9 mouse cellular contexts compared by ENCODE assay signal in the genomic region with DNA sequence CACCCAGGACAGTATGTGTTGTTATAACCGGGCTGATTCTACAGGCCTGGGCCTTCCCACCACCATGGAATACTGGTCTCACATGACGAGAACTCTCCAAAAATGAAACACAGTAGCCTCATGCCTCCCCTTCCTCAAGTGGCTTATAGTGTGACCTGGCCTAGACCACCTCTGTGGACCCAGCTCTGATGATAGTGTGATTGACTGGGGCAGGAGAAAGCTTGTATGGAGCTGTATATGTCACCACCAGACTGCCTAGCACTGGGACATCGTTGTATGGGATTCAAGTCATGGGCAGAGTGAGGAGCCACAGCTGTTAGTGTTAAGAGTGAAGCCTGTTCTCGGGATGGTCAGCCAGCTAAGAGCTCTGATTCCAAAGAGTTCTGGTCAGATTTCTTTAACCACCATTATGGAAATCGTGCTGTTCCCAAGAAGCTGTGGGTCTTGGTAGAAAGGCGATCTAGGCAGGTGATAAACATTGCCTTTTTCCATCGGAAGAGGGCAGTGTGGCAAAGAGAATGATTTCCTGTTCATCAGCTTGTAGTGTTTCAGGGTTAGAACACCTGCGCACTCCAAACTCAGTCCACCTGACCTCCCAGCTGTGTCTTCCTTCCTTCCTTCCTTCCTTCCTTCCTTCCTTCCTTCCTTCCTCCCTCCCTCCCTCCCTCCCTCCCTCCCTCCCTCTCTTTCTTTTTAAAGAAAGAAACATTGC. TPM values are rescaled to one million over a fixed set of nuclear protein-coding genes. Genes with fewer than 3 reads are reported as not detected.
A peak's percentile ranks its signal among the peaks of the same experiment; 100 is the strongest.
DNase-seq lines count a peak whose midpoint lies in the region; TF ChIP-seq lines count a peak whose summit lies in the region.
"Had no signal": no experiment of that assay in that cellular context is flagged by ENCODE, and none has a peak within 500 bp of the region (broad histone marks: within the 10 kb centered on the region; RNA-seq: fewer than 3 reads in every experiment).

No protein-coding gene starts in this region.

- no peak overlapping the region for H3K27ac ChIP-seq in layer of hippocampus, adult 2 months
- H3K27ac ChIP-seq in ES-Bruce4 (ENCODE audit: insufficient read depth, low read length) = no peak overlapping the region
- H3K27ac ChIP-seq in bone marrow macrophage, adult 2 months (ENCODE audit: insufficient read depth, low read depth, low read length) = no peak overlapping the region
- H3K27ac ChIP-seq: heart, embryonic 13.5 days had no signal

- H3K27me3 ChIP-seq in ES-Bruce4 (ENCODE audit: control insufficient read depth, insufficient read depth, low read length, poor library complexity, severe bottlenecking) = no peaks in the 10 kb centered on the region
- H3K27me3 ChIP-seq: heart, embryonic 13.5 days had no signal

- no peaks in the 10 kb centered on the region for H3K4me1 ChIP-seq in ES-Bruce4 (ENCODE audit: control insufficient read depth, insufficient read depth, low read length)
- peaks cover 5% of the 10 kb centered on the region; the same call in 1 of the 2 replicates for H3K4me1 ChIP-seq in bone marrow macrophage, adult 2 months (ENCODE audit: control insufficient read depth, insufficient read depth, low read length)

- no peaks in the 10 kb centered on the region for H3K9me3 ChIP-seq in ES-Bruce4 (replicated peaks; ENCODE audit: control insufficient read depth, insufficient read depth, low read length, poor library complexity, severe bottlenecking)
- H3K9me3 ChIP-seq: heart, embryonic 13.5 days had no signal

- H3K9ac ChIP-seq in ES-Bruce4 (ENCODE audit: low read depth, poor library complexity, severe bottlenecking) = no peak overlapping the region
- H3K9ac ChIP-seq: heart, embryonic 13.5 days had no signal

- no peak overlapping the region for H3K4me3 ChIP-seq in layer of hippocampus, adult 2 months
- H3K4me3 ChIP-seq in ES-Bruce4 (ENCODE audit: low read depth, low read length) = no peak overlapping the region
- no peak overlapping the region for H3K4me3 ChIP-seq in bone marrow macrophage, adult 2 months (ENCODE audit: insufficient read depth, low read length)
- H3K4me3 ChIP-seq: heart, embryonic 13.5 days had no signal

- peak in 1 of 2 experiments; percentile 30 for DNase-seq in layer of hippocampus, adult 2 months (ENCODE audit: low spot score in 2 of 2)
- no peak for DNase-seq in layer of hippocampus, postnatal 14 days (ENCODE audit: low spot score in 2 of 2)
- peak; percentile 83 for DNase-seq in induced T-regulatory cell, adult 2 months (ENCODE audit: low read depth)
- DNase-seq in retina, postnatal 1 day = peak; percentile 63
- DNase-seq in gastrocnemius, adult 18-20 months (ENCODE audit: low spot score) = no peak
- DNase-seq in gastrocnemius, postnatal 36 days = no peak

- peak; percentile 72 for TF ChIP-seq CTCF in layer of hippocampus, adult 2 months (conservative IDR thresholded peaks at IDR 0.05)
- TF ChIP-seq CTCF in ES-Bruce4 (IDR thresholded peaks at IDR 0.05; ENCODE audit: low read depth, low read length) = peak; percentile 15
- TF ChIP-seq CTCF in bone marrow macrophage, adult 2 months (IDR thresholded peaks at IDR 0.05; ENCODE audit: low read depth, low read length) = peak; percentile 21; the same call in 1 of the 2 replicates

- TF ChIP-seq POLR2A in ES-Bruce4 (IDR thresholded peaks at IDR 0.05; ENCODE audit: insufficient read depth, low read length) = no peak
- no peak for TF ChIP-seq POLR2A in bone marrow macrophage, adult 2 months (IDR thresholded peaks at IDR 0.05; ENCODE audit: borderline replicate concordance, low read depth, low read length)

- intact Hi-C loops in gastrocnemius, postnatal 36 days (cut with DNase I) = loop anchor here (2.0 to 10.0 kb wide), 2 partner anchors 95 to 267 kb away; no protein-coding TSS in a partner anchor

- no peaks in the 10 kb centered on the region for H3K36me3 ChIP-seq in ES-Bruce4 (ENCODE audit: control insufficient read depth, insufficient read depth, low read length, poor library complexity, severe bottlenecking)
- H3K36me3 ChIP-seq: heart, embryonic 13.5 days had no signal

- no peak for TF ChIP-seq EP300 in ES-Bruce4 (IDR thresholded peaks at IDR 0.05; ENCODE audit: insufficient read depth, low read depth, low read length)

RNA-seq across cellular contexts. Expression of gene Clec3b, which starts 7.5 kb away (rescaled TPM):
- total RNA-seq in layer of hippocampus, adult 2 months (2021) = 1 to 10 TPM; 2.2 to 4.3 TPM
- 1 to 10 TPM; 4.1 to 6.7 TPM for total RNA-seq in layer of hippocampus, postnatal 14 days (2021)
- polyA plus RNA-seq in ES-Bruce4 (2011; ENCODE audit: insufficient read depth, insufficient read length, low read depth, missing spikeins) = not detected in 2 replicates
- not detected in 2 replicates for polyA plus RNA-seq in bone marrow macrophage, adult 2 months (2012; ENCODE audit: insufficient read depth, insufficient read length, missing spikeins)
- 10 to 100 TPM; 39.9 to 42.7 TPM for total RNA-seq in gastrocnemius, adult 18-20 months (2021)
- 10 to 100 TPM; 36.8 to 42.0 TPM for total RNA-seq in gastrocnemius, postnatal 36 days (2021)

RNA-seq across cellular contexts. Expression of gene Exosc7, which starts 45.3 kb away (rescaled TPM):
- total RNA-seq in layer of hippocampus, adult 2 months (2021) = 10 to 100 TPM; 40.1 to 40.9 TPM
- 10 to 100 TPM; 35.8 to 38.0 TPM for total RNA-seq in layer of hippocampus, postnatal 14 days (2021)
- polyA plus RNA-seq in ES-Bruce4 (2011; ENCODE audit: insufficient read depth, insufficient read length, low read depth, missing spikeins) = 74.7 and 75.4 TPM in 2 replicates
- polyA plus RNA-seq in bone marrow macrophage, adult 2 months (2012; ENCODE audit: insufficient read depth, insufficient read length, missing spikeins) = 24.4 and 25.1 TPM in 2 replicates
- 10 to 100 TPM; 18.7 to 20.3 TPM for total RNA-seq in gastrocnemius, adult 18-20 months (2021)
- 10 to 100 TPM; 16.6 to 19.7 TPM for total RNA-seq in gastrocnemius, postnatal 36 days (2021)

RNA-seq across cellular contexts. Expression of gene Zdhhc3, which starts 45.3 kb away (rescaled TPM):
- 10 to 100 TPM; 57.5 to 61.9 TPM for total RNA-seq in layer of hippocampus, adult 2 months (2021)
- 10 to 100 TPM; 71.2 to 72.7 TPM for total RNA-seq in layer of hippocampus, postnatal 14 days (2021)
- 48.2 and 51.2 TPM in 2 replicates for polyA plus RNA-seq in ES-Bruce4 (2011; ENCODE audit: insufficient read depth, insufficient read length, low read depth, missing spikeins)
- polyA plus RNA-seq in bone marrow macrophage, adult 2 months (2012; ENCODE audit: insufficient read depth, insufficient read length, missing spikeins) = 42.8 and 47.5 TPM in 2 replicates
- 10 to 100 TPM; 59.7 to 66.6 TPM for total RNA-seq in gastrocnemius, adult 18-20 months (2021)
- 10 to 100 TPM; 47.5 to 56.3 TPM for total RNA-seq in gastrocnemius, postnatal 36 days (2021)

RNA-seq across cellular contexts. Expression of gene Cdcp1, which starts 57.6 kb away (rescaled TPM):
- total RNA-seq in layer of hippocampus, adult 2 months (2021) = under 1 TPM in 1 of 2 experiments, not detected in 1; 0.08 TPM
- not detected for total RNA-seq in layer of hippocampus, postnatal 14 days (2021)
- 37.7 and 40.2 TPM in 2 replicates for polyA plus RNA-seq in ES-Bruce4 (2011; ENCODE audit: insufficient read depth, insufficient read length, low read depth, missing spikeins)
- polyA plus RNA-seq in bone marrow macrophage, adult 2 months (2012; ENCODE audit: insufficient read depth, insufficient read length, missing spikeins) = not detected in 2 replicates
- not detected for total RNA-seq in gastrocnemius, adult 18-20 months (2021)
- under 1 TPM in 1 of 2 experiments, not detected in 1; 0.10 TPM for total RNA-seq in gastrocnemius, postnatal 36 days (2021)

Comparison
In these comparisons a context has a peak if more than half of its experiments do, and no peak if none do; other contexts are left out.
1. DNase-seq: peak in induced T-regulatory cell, adult 2 months (single experiment) and retina, postnatal 1 day (single experiment); none in layer of hippocampus, postnatal 14 days (0 of 2), gastrocnemius, adult 18-20 months (single experiment) and gastrocnemius, postnatal 36 days (0 of 2).
2. CTCF ChIP-seq: peak in every context shown above with its lines; median percentile 72 in layer of hippocampus, adult 2 months; 21 in bone marrow macrophage, adult 2 months; 15 in ES-Bruce4.
3. RNA of gene Clec3b, which starts 7.5 kb away (total RNA-seq): 39.9 to 42.7 TPM in gastrocnemius, adult 18-20 months and 36.8 to 42.0 TPM in gastrocnemius, postnatal 36 days; 4.1 to 6.7 TPM in layer of hippocampus, postnatal 14 days and 2.2 to 4.3 TPM in layer of hippocampus, adult 2 months; every median in the first group is over 4 times any median in the second.